Mouse (Mus musculus) heart, embryonic 14.5 days (tissue): ENCODE measurements around the gene Tcf7l2. TPM values are rescaled to one million over a fixed set of nuclear protein-coding genes. Genes with fewer than 3 reads are reported as not detected.

Experiments used
- ATAC-seq: fragments of 200-750 bp; cut with Nextera tagmentation; 2 replicates; pipeline ENCODE4 v1.8.0; 2017; ENCODE audit warnings: low read depth, moderate TSS enrichment; ENCODE audit not compliant: insufficient number of reproducible peaks, insufficient read depth, low FRiP score
- H3K27ac ChIP-seq, 2 experiments: fragments of 200-500 bp in 1 of 2; fragments of 300-500 bp in 1 of 2; sonication (generic) in 1 of 2; replicated peaks in 1 of 2; 2 replicates each; pipeline ENCODE4 v1.5.1; 2012 to 2014; ENCODE audit warnings: low read depth in 2 of 2, low read length in 2 of 2, control low read depth in 1 of 2, mild to moderate bottlenecking in 1 of 2, mixed read lengths in 1 of 2; ENCODE audit not compliant: control insufficient read depth in 1 of 2, insufficient read depth in 1 of 2
- H3K27me3 ChIP-seq: fragments of 300-500 bp; sonication (generic); 2 replicates; pipeline ENCODE4 v1.6.1; 2014; ENCODE audit warnings: mild to moderate bottlenecking, low read length, control low read depth; ENCODE audit not compliant: control insufficient read depth, insufficient read depth
- H3K36me3 ChIP-seq: fragments of 300-500 bp; sonication (generic); 2 replicates; pipeline ENCODE4 v1.6.1; 2014; ENCODE audit warnings: mild to moderate bottlenecking, control low read depth, low read length, mixed read lengths; ENCODE audit not compliant: control insufficient read depth, insufficient read depth
- H3K4me1 ChIP-seq, 2 experiments: fragments of 200-500 bp in 1 of 2; fragments of 300-500 bp in 1 of 2; sonication (generic) in 1 of 2; 2 replicates each; pipeline ENCODE4 v1.6.1; 2012 to 2014; ENCODE audit warnings: low read length in 2 of 2, control low read depth in 1 of 2, mixed read lengths in 1 of 2; ENCODE audit not compliant: control insufficient read depth in 2 of 2, insufficient read depth in 2 of 2
- H3K4me2 ChIP-seq: fragments of 300-500 bp; sonication (generic); 2 replicates; pipeline ENCODE4 v1.6.1; 2014; ENCODE audit warnings: mild to moderate bottlenecking, low read length
- H3K4me3 ChIP-seq, 2 experiments: fragments of 200-500 bp in 1 of 2; fragments of 300-500 bp in 1 of 2; sonication (generic) in 1 of 2; 2 replicates each; pipeline ENCODE4 v1.5.1; 2012 to 2014; ENCODE audit warnings: low read length in 2 of 2, mild to moderate bottlenecking in 2 of 2, control low read depth in 1 of 2, low read depth in 1 of 2, moderate library complexity in 1 of 2; ENCODE audit not compliant: control insufficient read depth in 1 of 2, insufficient read depth in 1 of 2
- H3K9ac ChIP-seq: fragments of 300-500 bp; sonication (generic); 2 replicates; pipeline ENCODE4 v1.6.1; 2014; ENCODE audit warnings: mild to moderate bottlenecking, low read length
- H3K9me3 ChIP-seq: fragments of 300-500 bp; sonication (generic); 2 replicates; pipeline ENCODE4 v1.6.1; 2016; ENCODE audit warnings: low read length, control low read depth; ENCODE audit not compliant: control insufficient read depth
- WGBS: fragments of 180-500 bp; shearing (Covaris S2); extraction: QIAGEN DNeasy Blood & Tissue Kit; methylation state at CpG from one replicate; pipeline ENCODE4 v1.1.7; 2014; 5-methylcytosine and 5-hydroxymethylcytosine counted together
- polyA plus RNA-seq: library from polyadenylated mRNA; unstranded; fragments of >200 nt; fragmentation: Nextera tagmentation; extraction: Ambion mirVana; gene quantifications from 2 replicates; pipeline ENCODE4 v1.2.1, GENCODE M21; 2014

Gene Tcf7l2
- polyA plus RNA-seq, 1 experiment from 2014 or later, result 56.7 TPM

- 55% methylated on average over 7 of the region's 7 CpGs for WGBS
- Histone ChIP-seq H3K9ac (no peak overlapping the region), H3K27ac (peak overlapping the region; percentile 16 to 19; a peak in 1 of 4 replicates), H3K27me3 (no peaks in the 10 kb centered on the region), H3K4me1 (peaks cover 0 to 13% of the 10 kb centered on the region in 2 experiments; a peak in 2 of 4 replicates), H3K9me3 (0 out of 2 replicates have a peak, but pooled peaks cover 3% of the 10 kb centered on the region), H3K4me3 (no peak overlapping the region), H3K4me2 (no peak overlapping the region), H3K36me3 (peaks cover 7% of the 10 kb centered on the region)
- ATAC-seq, result no peak
Observed at GRCm38 (mm10) chr19:55933947-55934729, 192.5 kb downstream of the Tcf7l2 start.

GRCm38 (mm10) chr19:55934730-55935003 is 193.0 kb downstream of the Tcf7l2 start:
- Histone ChIP-seq H3K27ac (peak overlapping the region in 1 of 2 experiments; percentile 16; a peak in 1 of 4 replicates), H3K9me3 (0 out of 2 replicates have a peak, but pooled peaks cover 3% of the 10 kb centered on the region), H3K9ac (no peak overlapping the region), H3K4me1 (peaks cover 0 to 13% of the 10 kb centered on the region in 2 experiments; a peak in 2 of 4 replicates), H3K27me3 (no peaks in the 10 kb centered on the region), H3K4me2 (no peak overlapping the region), H3K36me3 (peaks cover 7% of the 10 kb centered on the region), H3K4me3 (no peak overlapping the region)
- WGBS, result 79% methylated on average over 3 of the region's 3 CpGs
- no peak for ATAC-seq

GRCm38 (mm10) chr19:55937026-55937425 is 195.4 kb downstream of the Tcf7l2 start:
- H3K4me3 ChIP-seq, result no peak overlapping the region
- WGBS, result 93% methylated on average over 3 of the region's 3 CpGs
- H3K9ac ChIP-seq, result no peak overlapping the region
- ATAC-seq, result no peak
- H3K36me3 ChIP-seq, result no peaks in the 10 kb centered on the region
- no peak overlapping the region for H3K4me2 ChIP-seq
- 0 out of 2 replicates have a peak, but pooled peaks cover 3% of the 10 kb centered on the region for H3K9me3 ChIP-seq
- H3K27me3 ChIP-seq, result no peaks in the 10 kb centered on the region
- peaks cover 11 to 18% of the 10 kb centered on the region in 2 experiments; a peak in 3 of 4 replicates for H3K4me1 ChIP-seq
- H3K27ac ChIP-seq, result no peak overlapping the region

- Histone ChIP-seq H3K9ac (no peak overlapping the region), H3K27ac (no peak overlapping the region), H3K4me1 (peaks cover 11 to 18% of the 10 kb centered on the region in 2 experiments; a peak in 3 of 4 replicates), H3K4me3 (no peak overlapping the region), H3K4me2 (no peak overlapping the region), H3K36me3 (no peaks in the 10 kb centered on the region), H3K9me3 (0 out of 2 replicates have a peak, but pooled peaks cover 3% of the 10 kb centered on the region), H3K27me3 (no peaks in the 10 kb centered on the region)
- ATAC-seq, result no peak
- WGBS, result 84% methylated on average over 21 of the region's 21 CpGs
Observed at GRCm38 (mm10) chr19:55938254-55939046, 196.8 kb downstream of the Tcf7l2 start.

GRCm38 (mm10) chr19:55939090-55939489 is 197.5 kb downstream of the Tcf7l2 start:
- H3K27ac ChIP-seq, result no peak overlapping the region
- 0 out of 2 replicates have a peak, but pooled peaks cover 3% of the 10 kb centered on the region for H3K9me3 ChIP-seq
- peaks cover 11 to 14% of the 10 kb centered on the region in 2 experiments; a peak in 3 of 4 replicates for H3K4me1 ChIP-seq
- H3K9ac ChIP-seq, result no peak overlapping the region
- no peaks in the 10 kb centered on the region for H3K36me3 ChIP-seq
- H3K4me2 ChIP-seq, result no peak overlapping the region
- H3K4me3 ChIP-seq, result no peak overlapping the region
- ATAC-seq, result no peak
- 75% methylated on average over 5 of the region's 5 CpGs for WGBS
- no peaks in the 10 kb centered on the region for H3K27me3 ChIP-seq

- Histone ChIP-seq H3K4me2 (no peak overlapping the region), H3K9ac (no peak overlapping the region), H3K4me3 (no peak overlapping the region), H3K27me3 (no peaks in the 10 kb centered on the region), H3K9me3 (0 out of 2 replicates have a peak, but pooled peaks cover 3% of the 10 kb centered on the region), H3K27ac (no peak overlapping the region), H3K4me1 (peaks cover 8 to 11% of the 10 kb centered on the region in 2 experiments; a peak in 3 of 4 replicates), H3K36me3 (no peaks in the 10 kb centered on the region)
- ATAC-seq, result no peak
- 91% methylated on average over 4 of the region's 4 CpGs for WGBS
Observed at GRCm38 (mm10) chr19:55939719-55940118, 198.1 kb downstream of the Tcf7l2 start.

- no peaks in the 10 kb centered on the region for H3K36me3 ChIP-seq
- 25% methylated on average over 11 of the region's 11 CpGs for WGBS
- no peak overlapping the region for H3K4me3 ChIP-seq
- 0 out of 2 replicates have a peak, but pooled peaks cover 3% of the 10 kb centered on the region for H3K9me3 ChIP-seq
- H3K4me1 ChIP-seq, result peaks cover 5 to 11% of the 10 kb centered on the region in 2 experiments; a peak in 3 of 4 replicates
- H3K27ac ChIP-seq, result no peak overlapping the region
- H3K9ac ChIP-seq, result no peak overlapping the region
- ATAC-seq, result no peak
- no peaks in the 10 kb centered on the region for H3K27me3 ChIP-seq
- H3K4me2 ChIP-seq, result peak overlapping the region; percentile 2; the same call in 1 of the 2 replicates
Observed at GRCm38 (mm10) chr19:55940538-55941252, 199.1 kb downstream of the Tcf7l2 start.
